Mouse (Mus musculus): ENCODE data around the gene Gm19402.
"Not testable (repeated sequence)": the region's sequence is repeated elsewhere in the genome, so short reads cannot be mapped to it uniquely, and the experiment has no call there.

Gm19402 gene

DNA sequence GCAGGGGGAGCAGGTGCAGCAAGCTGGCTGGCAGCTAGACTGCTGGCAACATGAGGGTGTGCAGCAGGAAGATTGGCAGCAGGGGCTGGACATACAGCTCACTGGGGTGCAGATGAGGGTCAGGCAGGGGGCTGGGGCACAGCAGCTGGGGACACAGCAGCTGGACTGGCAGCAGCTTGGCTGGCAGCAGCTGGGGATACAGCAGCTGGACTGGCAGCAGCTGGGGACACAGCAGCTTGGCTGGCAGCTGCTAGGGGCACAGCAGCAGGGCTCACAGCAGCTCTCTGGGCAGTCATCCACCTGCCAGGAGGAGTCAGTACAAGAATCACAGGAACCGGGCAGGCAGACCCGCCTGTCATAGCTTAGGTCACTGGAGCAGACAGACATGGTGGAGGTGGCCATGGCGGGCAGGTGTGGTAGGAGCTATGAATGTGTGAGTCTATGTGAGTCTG lies at the start of gene Gm19402:
Gene Gm19402 (minus strand): TSS at position 402 of the 452 bp plus-strand sequence.
- not testable (repeated sequence) for DNase-seq

GRCm38 (mm10) chr10:77738929-77739328 lies 48.4 kb upstream of the Gm19402 start:
- no peak for DNase-seq

- DNase-seq: no peak
These were observed 45.4 kb upstream of the Gm19402 start for GRCm38 (mm10) chr10:77735928-77736327.

DNA sequence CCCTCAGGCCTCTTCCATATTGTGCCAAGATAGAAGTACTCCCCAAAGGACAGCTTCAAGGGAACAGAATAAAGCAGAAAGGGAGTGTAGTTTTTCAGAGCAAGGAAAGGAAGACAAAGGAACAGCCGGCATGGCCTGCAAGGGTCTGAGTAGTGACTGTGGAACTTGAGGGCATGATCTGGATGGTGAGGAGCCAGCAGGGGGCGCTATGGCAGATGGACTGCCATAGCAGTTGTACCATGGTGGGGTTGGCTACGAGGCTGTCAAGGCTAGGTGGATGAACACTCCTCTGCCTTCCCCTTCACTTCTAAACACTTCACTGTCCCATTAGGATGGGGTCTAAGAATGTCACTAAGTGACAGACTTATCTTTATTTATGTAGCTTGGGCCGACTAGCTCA lies 38.7 kb upstream of the Gm19402 start:
- DNase-seq: no peak

- no peak for DNase-seq
These were observed 37.7 kb upstream of the Gm19402 start for GRCm38 (mm10) chr10:77728280-77728679.

- DNase-seq: peak; percentile 8
These were observed 35.6 kb upstream of the Gm19402 start, which contains the start of gene Gm10100 for GRCm38 (mm10) chr10:77726186-77726585. Gene Gm10100, plus strand, starts transcription at chr10:77726486.

- DNase-seq: no peak
These were observed 34.3 kb upstream of the Gm19402 start for GRCm38 (mm10) chr10:77724855-77725254.

- DNase-seq: not testable (repeated sequence)
These were observed 29.7 kb upstream of the Gm19402 start, which contains the start of gene Krtap12-1 for GRCm38 (mm10) chr10:77720299-77720698. Gene Krtap12-1, plus strand, starts transcription at chr10:77720599.

DNA sequence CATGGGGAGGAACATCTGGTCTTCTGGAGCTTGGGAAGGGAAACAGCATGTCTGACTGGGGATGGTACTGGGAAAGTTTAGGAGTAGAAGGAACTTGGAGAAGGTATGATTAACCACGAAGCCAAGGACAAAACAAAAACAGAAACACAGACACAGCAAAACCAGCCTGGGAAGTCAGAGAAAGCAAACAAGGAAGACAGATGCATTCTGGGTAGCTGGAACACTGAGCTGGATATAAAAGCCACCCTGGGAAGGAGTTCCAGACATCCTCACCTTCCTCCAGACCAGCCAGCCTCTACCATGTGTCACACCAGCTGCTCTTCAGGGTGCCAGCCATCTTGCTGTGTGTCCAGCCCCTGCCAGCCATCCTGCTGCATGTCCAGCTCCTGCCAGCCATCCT lies 24.9 kb upstream of the Gm19402 start, which contains the start of gene Gm10142:
Gene Gm10142 (plus strand): TSS at position 301 of the 400 bp plus-strand sequence.
- no peak for DNase-seq

- DNase-seq: no peak
These were observed 23.2 kb upstream of the Gm19402 start for GRCm38 (mm10) chr10:77713734-77714133.

DNA sequence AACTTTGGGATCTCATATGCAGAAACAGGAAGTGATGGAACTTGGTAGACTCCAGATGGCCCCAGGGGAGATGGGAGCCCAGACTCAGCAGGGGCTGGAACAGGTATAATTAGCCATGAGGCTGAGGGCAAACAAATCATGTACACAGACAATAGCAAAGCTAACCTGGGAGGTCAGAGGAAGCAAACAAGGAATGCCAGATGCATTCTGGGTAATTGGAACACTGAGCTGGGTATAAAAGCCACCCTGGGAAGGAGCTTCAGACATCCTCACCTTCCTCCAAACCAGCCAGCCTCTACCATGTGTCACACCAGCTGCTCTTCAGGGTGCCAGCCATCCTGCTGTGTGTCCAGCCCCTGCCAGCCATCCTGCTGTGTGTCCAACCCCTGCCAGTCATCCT lies 20.6 kb upstream of the Gm19402 start, which contains the start of gene Gm10024:
Gene Gm10024 (plus strand): TSS at position 301 of the 400 bp plus-strand sequence.
- DNase-seq: not testable (repeated sequence)

GRCm38 (mm10) chr10:77709831-77710230 lies 19.3 kb upstream of the Gm19402 start:
- no peak for DNase-seq

GRCm38 (mm10) chr10:77706326-77706725 lies 15.8 kb upstream of the Gm19402 start, which contains the start of gene Gm10272:
Gene Gm10272, plus strand, starts transcription at chr10:77706626.
- DNase-seq: no peak

- no peak for DNase-seq
These were observed 6.6 kb upstream of the Gm19402 start, which contains the start of gene Gm9508 for GRCm38 (mm10) chr10:77697133-77697532. Gene Gm9508, minus strand, starts transcription at chr10:77697233.

GRCm38 (mm10) chr10:77687021-77687420 lies 3.5 kb downstream of the Gm19402 start:
- no peak for DNase-seq

DNA sequence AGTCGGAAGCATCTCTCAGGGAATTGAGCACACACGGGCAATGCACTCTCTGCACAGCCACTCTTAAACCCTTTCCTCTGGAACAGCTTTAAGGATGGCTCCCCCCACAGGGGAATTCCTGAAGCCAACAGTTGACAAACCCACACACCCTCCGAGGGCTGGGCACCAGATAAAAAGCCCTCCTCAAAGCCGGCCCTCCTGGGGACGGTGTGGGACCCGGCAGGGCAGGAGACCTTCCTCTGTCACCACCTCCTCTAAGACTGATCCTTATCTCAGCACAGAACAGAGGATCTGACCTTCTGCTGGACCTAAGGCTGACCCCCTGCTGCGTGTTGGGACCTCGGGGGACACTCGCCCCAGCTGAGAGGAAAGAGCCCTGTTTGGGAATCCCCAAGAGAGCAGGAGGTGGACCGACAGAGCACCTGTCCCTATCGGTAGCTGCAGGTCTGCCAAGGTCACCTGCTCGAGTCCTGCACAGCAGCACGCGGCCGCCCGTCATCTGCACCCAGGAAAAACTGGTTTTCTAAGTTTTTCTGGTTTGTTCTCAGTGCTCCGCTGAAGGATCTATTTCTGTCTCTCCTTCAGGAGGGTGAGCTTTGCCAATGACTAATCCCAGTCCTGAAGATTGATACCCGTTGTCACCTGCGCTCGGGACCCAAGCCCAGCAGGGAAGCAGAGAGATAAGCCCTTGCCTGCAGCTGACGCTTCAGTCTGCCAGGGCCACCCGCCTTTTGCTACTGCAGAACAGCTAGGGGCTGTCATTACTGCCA lies 4.5 kb downstream of the Gm19402 start, which contains the start of gene Tspear:
Gene Tspear (plus strand): TSS at position 675 of the 770 bp plus-strand sequence.
- no peak for DNase-seq

DNA sequence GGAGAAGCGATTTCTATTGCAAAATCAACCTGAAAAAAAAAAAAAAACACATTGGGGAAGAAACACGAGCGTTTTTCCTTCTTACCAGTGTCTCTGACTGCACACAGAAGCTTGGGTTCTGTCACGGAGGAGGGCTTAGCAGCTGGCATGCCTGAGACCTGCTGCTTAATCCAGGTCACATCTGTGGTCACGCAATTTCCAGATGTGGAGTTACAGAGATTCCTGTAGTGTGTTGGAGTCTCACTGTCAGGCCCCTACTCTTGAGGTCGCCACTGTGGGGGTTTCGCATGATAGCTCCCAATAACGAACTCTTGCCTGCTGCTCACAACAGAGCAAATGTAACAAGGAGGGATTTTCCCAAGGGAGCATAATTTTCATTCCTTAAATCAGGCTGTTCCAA lies 6.4 kb downstream of the Gm19402 start:
- no peak for DNase-seq

DNA sequence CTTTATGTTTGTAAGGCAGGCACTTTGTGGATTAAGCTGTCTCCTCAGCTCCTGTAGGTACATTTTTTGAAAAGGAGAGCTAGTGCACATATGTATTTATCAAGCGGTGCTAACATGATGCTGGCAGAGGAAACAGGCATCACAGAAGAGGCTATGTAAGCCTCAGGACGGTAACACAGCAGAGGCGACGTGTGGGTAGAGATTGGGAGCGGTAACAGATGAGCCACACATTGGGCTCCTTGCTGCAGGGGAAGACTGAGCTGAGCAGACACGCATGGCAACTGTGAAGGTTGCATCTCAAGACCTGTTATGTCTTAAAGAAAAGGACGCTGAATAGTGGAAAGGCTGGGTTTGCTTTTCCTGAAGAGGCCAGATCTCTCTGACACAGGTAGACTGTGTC lies 7.6 kb downstream of the Gm19402 start:
- no peak for DNase-seq

DNA sequence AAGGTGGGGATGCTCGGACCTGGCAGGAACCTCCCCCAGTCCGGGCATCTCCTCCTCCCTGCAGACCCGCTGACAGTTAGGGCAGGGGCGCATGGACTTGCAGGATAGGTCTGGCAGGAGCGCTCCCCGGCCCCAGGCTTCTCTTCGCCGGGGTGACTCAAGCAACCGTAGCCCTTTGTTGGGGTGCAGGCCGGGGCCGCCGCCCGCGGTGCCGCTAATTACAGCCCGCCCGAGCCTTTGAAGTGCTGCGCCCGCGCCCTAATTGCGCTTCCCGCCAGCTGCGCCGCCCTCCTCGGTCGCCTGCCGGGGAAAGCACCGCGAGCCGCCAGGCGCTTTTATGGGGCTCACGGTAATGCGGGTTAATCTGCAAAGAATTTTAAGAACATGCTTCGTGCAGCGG lies 13.0 kb downstream of the Gm19402 start:
- DNase-seq: no peak

- no peak for DNase-seq
These were observed 16.8 kb downstream of the Gm19402 start for GRCm38 (mm10) chr10:77673765-77674164.

- no peak for DNase-seq
These were observed 19.0 kb downstream of the Gm19402 start for GRCm38 (mm10) chr10:77671519-77671918.

GRCm38 (mm10) chr10:77670710-77671109 lies 19.8 kb downstream of the Gm19402 start:
- DNase-seq: no peak

DNA sequence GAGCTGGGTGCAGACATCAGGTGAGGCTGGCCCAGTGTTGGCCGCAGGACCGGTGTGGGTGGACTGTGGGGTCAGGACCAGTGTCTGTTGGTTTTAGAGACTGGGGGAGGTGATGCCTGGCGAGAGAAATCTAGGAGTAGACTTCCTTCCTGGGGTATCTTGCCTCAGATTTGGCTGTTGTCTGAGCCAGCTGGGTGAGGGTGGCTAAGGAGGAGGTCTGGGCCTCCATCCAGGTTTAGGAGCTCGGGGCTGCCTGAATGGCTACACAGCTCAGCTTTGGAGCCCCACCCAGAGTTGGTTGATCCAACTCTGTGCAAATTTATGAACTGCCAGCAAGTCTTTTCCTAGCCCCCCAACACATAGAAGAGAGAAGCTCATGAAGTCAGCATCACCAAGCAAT lies 23.2 kb downstream of the Gm19402 start:
- DNase-seq: no peak

GRCm38 (mm10) chr10:77666342-77666741 lies 24.2 kb downstream of the Gm19402 start:
- no peak for DNase-seq
